Mouse (Mus musculus) E14TG2a.4 (cell line): ENCODE measurements around the gene Exoc4.

Source experiments
- CTCF ChIP-seq: conservative IDR thresholded peaks from 2 replicates; pipeline ENCODE4 v1.5.1; 2014; ENCODE audit warnings: low read length
- NANOG ChIP-seq: IDR thresholded peaks from 2 replicates; pipeline ENCODE4 v1.6.1; 2014; ENCODE audit warnings: borderline replicate concordance, low read length, mixed read lengths

GRCm38 (mm10) chr6:33267571-33267970 is 18.7 kb downstream of the Exoc4 start:
- TF ChIP-seq CTCF, result no peak
- no peak for TF ChIP-seq NANOG
